Mouse (Mus musculus): ENCODE results near the gene Sufu. TPM values are rescaled to one million over a fixed set of nuclear protein-coding genes. Genes with fewer than 3 reads are reported as not detected.

Sufu gene
- total and polyA plus RNA-seq, 3 experiments, result 11.4 to 42.5 TPM; not detected in 1

GRCm38 (mm10) chr19:46524601-46525321, 128.1 kb downstream of the Sufu start:
- no peaks in the 10 kb centered on the region for H3K79me2 ChIP-seq (ENCODE audit: control insufficient read depth, insufficient read depth, low read length, poor library complexity)
- H3K4me3 ChIP-seq (ENCODE audit: control insufficient read depth in 1 of 2, insufficient read depth in 1 of 2, low read depth in 2 of 2, low read length in 2 of 2), result no peak overlapping the region
- H3K9ac ChIP-seq (ENCODE audit: control insufficient read depth, low read depth, low read length, poor library complexity, severe bottlenecking), result no peak overlapping the region
- TF ChIP-seq CTCF (IDR thresholded peaks at IDR 0.05 in 2 of 3, conservative IDR thresholded peaks at IDR 0.05 in 1 of 3; ENCODE audit: control insufficient read depth in 1 of 3, insufficient read depth in 1 of 3, low read depth in 2 of 3, low read length in 3 of 3, poor library complexity in 1 of 3, severe bottlenecking in 1 of 3) (peak in 2 of 3 experiments; percentile 26 to 41; a peak in 3 of 6 replicates), GATA1 (IDR thresholded peaks at IDR 0.05; ENCODE audit: low read depth, low read length) (no peak)
- H3K27me3 ChIP-seq (ENCODE audit: control insufficient read depth in 1 of 2, insufficient read depth in 2 of 2, low read length in 2 of 2), result no peaks in the 10 kb centered on the region
- H3K36me3 ChIP-seq (ENCODE audit: control insufficient read depth in 1 of 2, insufficient read depth in 2 of 2, low read length in 2 of 2), result peaks cover 0 to 8% of the 10 kb centered on the region in 2 experiments; a peak in 2 of 4 replicates
- H3K4me1 ChIP-seq (ENCODE audit: control insufficient read depth in 1 of 2, insufficient read depth in 2 of 2, low read length in 2 of 2), result peaks cover 6 to 26% of the 10 kb centered on the region in 2 experiments
- H3K27ac ChIP-seq (ENCODE audit: control insufficient read depth, low read depth, low read length), result no peak overlapping the region
- DNase-seq (ENCODE audit: low read depth, low spot score), result peak; percentile 34
- H3K9me3 ChIP-seq (replicated peaks; ENCODE audit: insufficient read depth, low read length), result no peaks in the 10 kb centered on the region

GRCm38 (mm10) chr19:46525691-46526631, 129.3 kb downstream of the Sufu start:
- H3K36me3 ChIP-seq (ENCODE audit: control insufficient read depth in 1 of 2, insufficient read depth in 2 of 2, low read length in 2 of 2), result peaks cover 0 to 15% of the 10 kb centered on the region in 2 experiments; a peak in 2 of 4 replicates
- H3K9ac ChIP-seq (ENCODE audit: control insufficient read depth, low read depth, low read length, poor library complexity, severe bottlenecking), result no peak overlapping the region
- no peaks in the 10 kb centered on the region for H3K27me3 ChIP-seq (ENCODE audit: control insufficient read depth in 1 of 2, insufficient read depth in 2 of 2, low read length in 2 of 2)
- no peaks in the 10 kb centered on the region for H3K9me3 ChIP-seq (replicated peaks; ENCODE audit: insufficient read depth, low read length)
- TF ChIP-seq MAX (IDR thresholded peaks at IDR 0.05; ENCODE audit: low read length) (no peak), CHD2 (IDR thresholded peaks at IDR 0.05; ENCODE audit: low read length) (no peak), ETS1 (IDR thresholded peaks at IDR 0.05; ENCODE audit: low read depth, low read length) (no peak), MAFK (IDR thresholded peaks at IDR 0.05; ENCODE audit: borderline replicate concordance, low read depth, low read length) (no peak), POLR2AphosphoS5 (IDR thresholded peaks at IDR 0.05; ENCODE audit: borderline replicate concordance, low read depth, low read length) (no peak), KAT2A (conservative IDR thresholded peaks at IDR 0.05; ENCODE audit: low read depth, low read length) (no peak), HCFC1 (IDR thresholded peaks at IDR 0.05; ENCODE audit: low read depth, low read length) (no peak), BHLHE40 (IDR thresholded peaks at IDR 0.05; ENCODE audit: borderline replicate concordance, low read depth, low read length) (no peak), GATA1 (IDR thresholded peaks at IDR 0.05; ENCODE audit: low read depth, low read length) (no peak), MYB (IDR thresholded peaks at IDR 0.05; ENCODE audit: low read depth, low read length) (no peak), MEF2A (IDR thresholded peaks at IDR 0.05; ENCODE audit: extremely low read depth, insufficient replicate concordance, low read depth, low read length, poor library complexity, severe bottlenecking) (no peak), ZNF384 (IDR thresholded peaks at IDR 0.05; ENCODE audit: low read depth, low read length) (no peak), GABPA (IDR thresholded peaks at IDR 0.05; ENCODE audit: low read depth, low read length) (no peak), POLR2AphosphoS2 (IDR thresholded peaks at IDR 0.05; ENCODE audit: low read length) (no peak), JUND (IDR thresholded peaks at IDR 0.05; ENCODE audit: low read depth, low read length) (no peak), NELFE (IDR thresholded peaks at IDR 0.05; ENCODE audit: low read depth, low read length) (no peak), ELF1 (IDR thresholded peaks at IDR 0.05; ENCODE audit: low read depth, low read length) (no peak), RCOR1 (IDR thresholded peaks at IDR 0.05; ENCODE audit: low read depth, low read length) (no peak), SMC3 (IDR thresholded peaks at IDR 0.05; ENCODE audit: low read depth, low read length) (no peak), POLR2A (IDR thresholded peaks at IDR 0.05; ENCODE audit: control insufficient read depth in 1 of 2, insufficient read depth in 1 of 2, low read depth in 1 of 2, low read length in 2 of 2, poor library complexity in 1 of 2) (no peak)
- H3K4me3 ChIP-seq (ENCODE audit: control insufficient read depth in 1 of 2, insufficient read depth in 1 of 2, low read depth in 2 of 2, low read length in 2 of 2), result no peak overlapping the region
- peak; percentile 9 for DNase-seq (ENCODE audit: low read depth, low spot score)
- H3K27ac ChIP-seq (ENCODE audit: control insufficient read depth, low read depth, low read length), result no peak overlapping the region
- peaks cover 10 to 34% of the 10 kb centered on the region in 2 experiments for H3K4me1 ChIP-seq (ENCODE audit: control insufficient read depth in 1 of 2, insufficient read depth in 2 of 2, low read length in 2 of 2)
- no peaks in the 10 kb centered on the region for H3K79me2 ChIP-seq (ENCODE audit: control insufficient read depth, insufficient read depth, low read length, poor library complexity)
